Mouse (Mus musculus) hindbrain, postnatal 0 days (tissue): Measurements from ENCODE around the gene Gm10401. TPM values are rescaled to one million over a fixed set of nuclear protein-coding genes. Genes with fewer than 3 reads are reported as not detected.
A peak's percentile ranks its signal among the peaks of the same experiment; 100 is the strongest.

Source experiments
- ATAC-seq: fragments of 200-750 bp; cut with Nextera tagmentation; 2 replicates; pipeline ENCODE4 v1.8.0; 2017; ENCODE audit warnings: mild to moderate bottlenecking, moderate TSS enrichment, moderate library complexity
- DNase-seq: peaks from one replicate; pipeline ENCODE4 v3.0.0-alpha.2; 2015; ENCODE audit warnings: low spot score
- H3K27ac ChIP-seq: fragments of 300-500 bp; sonication (generic); 2 replicates; pipeline ENCODE4 v1.5.1; 2014; ENCODE audit warnings: mild to moderate bottlenecking
- H3K27me3 ChIP-seq: fragments of 300-500 bp; sonication (generic); 2 replicates; pipeline ENCODE4 v1.6.1; 2014; ENCODE audit warnings: low read length, mixed read lengths; ENCODE audit not compliant: insufficient read depth
- H3K36me3 ChIP-seq: fragments of 300-500 bp; sonication (generic); 2 replicates; pipeline ENCODE4 v1.6.1; 2014; ENCODE audit warnings: low read length, mixed read lengths; ENCODE audit not compliant: insufficient read depth
- H3K4me1 ChIP-seq: fragments of 300-500 bp; sonication (generic); 2 replicates; pipeline ENCODE4 v1.6.1; 2014; ENCODE audit warnings: antibody characterized with exemption, low read length, mixed read lengths; ENCODE audit not compliant: insufficient read depth
- H3K4me2 ChIP-seq: fragments of 300-500 bp; sonication (generic); 2 replicates; pipeline ENCODE4 v1.6.1; 2014; ENCODE audit warnings: low read depth, mild to moderate bottlenecking, low read length, moderate library complexity, mixed read lengths
- H3K4me3 ChIP-seq: fragments of 300-500 bp; sonication (generic); 2 replicates; pipeline ENCODE4 v1.5.1; 2014; ENCODE audit warnings: low read length
- H3K9ac ChIP-seq: fragments of 300-500 bp; sonication (generic); replicated peaks from 2 replicates; pipeline ENCODE4 v1.6.1; 2014; ENCODE audit warnings: mild to moderate bottlenecking, low read length, moderate library complexity, mixed read lengths
- H3K9me3 ChIP-seq: fragments of 300-500 bp; sonication (generic); 2 replicates; pipeline ENCODE4 v1.6.1; 2016; ENCODE audit warnings: low read length, mixed read lengths
- CTCF ChIP-seq: IDR thresholded peaks from 2 replicates; pipeline ENCODE4 v1.5.1; 2016; ENCODE audit warnings: antibody characterized with exemption, control low read depth, low read depth
- WGBS: fragments of 180-500 bp; shearing (Covaris S2); extraction: QIAGEN DNeasy Blood & Tissue Kit; methylation state at CpG from one replicate; pipeline ENCODE4 v1.1.7; 2014; 5-methylcytosine and 5-hydroxymethylcytosine counted together
- polyA plus RNA-seq: library from polyadenylated mRNA; unstranded; fragments of >200 nt; fragmentation: Nextera tagmentation; extraction: Ambion mirVana; gene quantifications from 2 replicates; pipeline ENCODE4 v1.2.1, GENCODE M21; 2015
- total RNA-seq: library from RNA; depleted of rRNA; stranded (reverse); fragments of >200 nt; gene quantifications from 2 replicates; pipeline ENCODE4 v1.2.3, GENCODE M21; 2014

The Gm10401 gene
- total and polyA plus RNA-seq, 2 experiments from 2014 or later: 38.5 TPM; not detected in 1

GRCm38 (mm10) chr5:115132465-115132864 is 34.4 kb upstream of the Gm10401 start:
- no peaks in the 10 kb centered on the region for H3K27me3 ChIP-seq

DNA sequence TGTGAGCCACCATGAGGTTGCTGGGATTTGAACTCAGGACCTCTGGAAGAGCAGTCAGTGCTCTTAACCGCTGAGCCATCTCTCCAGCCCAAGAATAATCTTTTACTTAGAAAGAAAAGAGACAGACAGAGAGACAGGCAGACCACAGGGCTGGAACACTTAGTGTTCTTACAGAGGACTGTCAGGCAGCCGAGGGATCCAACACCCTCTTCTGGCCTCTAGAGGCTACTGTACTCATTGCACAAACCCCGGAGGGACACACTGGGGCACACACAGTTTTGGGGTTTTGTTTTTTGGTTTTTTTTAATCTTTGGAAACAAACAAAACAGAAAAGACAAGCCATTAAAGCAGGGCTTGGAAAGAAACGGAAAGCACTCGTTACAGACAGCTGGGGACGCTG is 31.2 kb upstream of the Gm10401 start:
- DNase-seq: no peak
- H3K4me2 ChIP-seq: no peak overlapping the region

More at GRCm38 (mm10) chr5:115132465-115132864, 34.4 kb upstream of the Gm10401 start:
- no peak overlapping the region for H3K4me3 ChIP-seq
- H3K27ac ChIP-seq: no peak overlapping the region
- peaks cover 26% of the 10 kb centered on the region for H3K36me3 ChIP-seq
- DNase-seq (no peak), ATAC-seq (no peak)
- no peaks in the 10 kb centered on the region for H3K9me3 ChIP-seq
- TF ChIP-seq CTCF: no peak
- no peak overlapping the region for H3K9ac ChIP-seq
- H3K4me1 ChIP-seq: peaks cover 4% of the 10 kb centered on the region; the same call in 1 of the 2 replicates
- WGBS: 92% methylated on average over 8 of the region's 8 CpGs
- no peak overlapping the region for H3K4me2 ChIP-seq

DNA sequence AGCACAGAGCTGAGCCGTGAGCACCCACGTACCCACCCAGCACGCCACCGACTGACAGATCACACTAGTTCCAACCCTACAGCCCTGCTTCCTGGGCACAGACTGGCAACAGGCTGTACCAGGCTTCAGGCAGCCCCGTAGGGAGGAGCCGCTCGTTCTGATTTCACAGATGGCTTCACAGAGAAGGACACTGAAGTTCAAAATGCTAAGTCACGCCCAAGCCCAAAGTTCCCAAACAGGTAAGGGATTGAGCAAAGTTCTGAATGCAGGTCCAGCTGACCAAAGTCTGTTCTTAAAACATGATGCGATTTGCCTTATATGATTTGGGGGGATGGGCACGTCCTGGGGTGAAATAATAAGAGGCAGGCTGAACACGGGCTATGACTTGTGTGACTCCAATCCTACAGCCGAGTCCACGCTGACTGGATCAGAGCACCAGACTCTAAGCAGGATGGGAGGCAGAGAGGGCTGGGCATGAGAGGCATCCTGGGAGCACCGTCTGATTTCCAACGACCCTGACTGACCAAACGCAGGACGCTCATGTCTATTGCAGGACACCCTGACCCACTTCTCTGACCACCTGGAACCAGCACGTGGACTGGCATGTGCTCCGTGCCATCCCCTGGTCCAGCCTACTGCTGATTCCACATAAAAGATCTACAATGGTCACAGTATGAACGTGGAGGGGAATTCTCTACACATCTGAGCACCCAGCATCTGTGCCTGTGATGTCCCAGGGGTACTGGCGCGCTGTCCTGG is 29.5 kb upstream of the Gm10401 start:
- H3K9me3 ChIP-seq: no peaks in the 10 kb centered on the region
- TF ChIP-seq CTCF: no peak
- H3K27me3 ChIP-seq: no peaks in the 10 kb centered on the region
- DNase-seq (no peak), ATAC-seq (no peak)
- 0 out of 2 replicates have a peak, but pooled peaks cover 3% of the 10 kb centered on the region for H3K4me1 ChIP-seq
- no peak overlapping the region for H3K4me3 ChIP-seq
- 88% methylated on average over 22 of the region's 22 CpGs for WGBS
- peaks cover 48% of the 10 kb centered on the region for H3K36me3 ChIP-seq
- H3K27ac ChIP-seq: no peak overlapping the region
- no peak overlapping the region for H3K9ac ChIP-seq
- no peak overlapping the region for H3K4me2 ChIP-seq

More for the DNA sequence above, 31.2 kb upstream of the Gm10401 start:
- peak; percentile 25; the same call in 1 of the 2 replicates for TF ChIP-seq CTCF
- peaks cover 7% of the 10 kb centered on the region; the same call in 1 of the 2 replicates for H3K4me1 ChIP-seq
- ATAC-seq: no peak
- no peaks in the 10 kb centered on the region for H3K9me3 ChIP-seq
- peaks cover 43% of the 10 kb centered on the region for H3K36me3 ChIP-seq
- H3K4me3 ChIP-seq: no peak overlapping the region
- H3K27me3 ChIP-seq: no peaks in the 10 kb centered on the region
- WGBS: 81% methylated on average over 6 of the region's 6 CpGs
- H3K9ac ChIP-seq: no peak overlapping the region
- H3K27ac ChIP-seq: no peak overlapping the region

DNA sequence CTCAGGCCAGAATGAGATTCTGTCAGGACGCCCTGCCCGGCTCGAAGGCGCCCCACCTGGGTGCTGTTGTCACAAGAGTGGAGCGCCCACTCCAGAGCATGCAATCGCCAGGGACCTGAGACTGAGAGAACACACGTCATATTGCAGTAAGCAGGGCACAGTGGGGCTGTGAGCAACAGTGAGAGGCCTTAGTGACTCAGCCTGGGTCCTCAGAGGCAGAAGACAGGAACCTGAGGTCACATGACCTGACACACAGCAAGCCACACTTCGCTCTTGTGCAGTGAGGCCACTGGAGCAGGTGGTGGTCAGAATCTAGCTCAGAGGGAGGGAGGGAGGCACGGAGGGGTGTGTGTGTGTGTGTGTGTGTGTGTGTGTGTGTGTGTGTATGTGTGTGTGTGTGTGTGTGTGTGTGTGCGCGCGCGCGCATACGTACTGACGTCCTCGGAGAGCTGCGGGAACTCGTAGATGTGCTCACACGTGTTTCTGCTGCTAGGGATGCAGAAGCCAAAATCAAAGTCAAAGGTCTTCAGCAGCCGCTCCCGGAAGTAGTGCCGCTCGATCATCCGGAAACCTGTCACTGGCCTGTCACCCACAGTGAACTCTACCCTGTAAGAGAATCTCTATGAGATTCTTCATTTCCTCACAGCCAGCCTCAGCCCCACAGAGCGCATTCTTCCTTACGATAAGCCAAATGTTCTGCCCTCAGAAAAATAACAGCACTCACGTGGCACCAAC is 28.6 kb upstream of the Gm10401 start:
- Histone ChIP-seq H3K4me2 (no peak overlapping the region), H3K27me3 (no peaks in the 10 kb centered on the region), H3K27ac (no peak overlapping the region), H3K36me3 (peaks cover 48% of the 10 kb centered on the region), H3K9ac (no peak overlapping the region), H3K9me3 (no peaks in the 10 kb centered on the region), H3K4me3 (no peak overlapping the region), H3K4me1 (0 out of 2 replicates have a peak, but pooled peaks cover 3% of the 10 kb centered on the region)
- 84% methylated on average over 28 of the region's 28 CpGs for WGBS
- ATAC-seq (no peak), DNase-seq (no peak)
- no peak for TF ChIP-seq CTCF

- peak overlapping the region; percentile 67; the same call in 1 of the 2 replicates for H3K27ac ChIP-seq
- H3K36me3 ChIP-seq: peaks cover 43% of the 10 kb centered on the region
- DNase-seq: peak; percentile 90
- 8% methylated on average over 24 of the region's 24 CpGs for whole genome bisulfite sequencing
- no peak overlapping the region for H3K9ac ChIP-seq
- no peak overlapping the region for H3K4me3 ChIP-seq
- H3K4me1 ChIP-seq: 0 out of 2 replicates have a peak, but pooled peaks cover 3% of the 10 kb centered on the region
- H3K27me3 ChIP-seq: no peaks in the 10 kb centered on the region
- H3K4me2 ChIP-seq: peak overlapping the region; percentile 18; the same call in 1 of the 2 replicates
- peak; percentile 96 for TF ChIP-seq CTCF
- H3K9me3 ChIP-seq: no peaks in the 10 kb centered on the region
- ATAC-seq: peak; percentile 80
These were observed 27.2 kb upstream of the Gm10401 start for GRCm38 (mm10) chr5:115125211-115125871.

- DNase-seq (no peak), ATAC-seq (0 out of 2 replicates have a peak, but pooled peaks have one; percentile 16)
- Histone ChIP-seq H3K27ac (peak overlapping the region; percentile 67; the same call in 1 of the 2 replicates), H3K9ac (no peak overlapping the region), H3K9me3 (no peaks in the 10 kb centered on the region), H3K4me2 (no peak overlapping the region), H3K4me3 (no peak overlapping the region), H3K4me1 (0 out of 2 replicates have a peak, but pooled peaks cover 3% of the 10 kb centered on the region), H3K36me3 (peaks cover 37% of the 10 kb centered on the region), H3K27me3 (no peaks in the 10 kb centered on the region)
- WGBS: 93% methylated on average over 6 of the region's 6 CpGs
- no peak for TF ChIP-seq CTCF
These were observed 26.6 kb upstream of the Gm10401 start for GRCm38 (mm10) chr5:115124690-115125089.
